Comparison of ENCODE assay signal across 8 mouse cellular contexts in the genomic region with DNA sequence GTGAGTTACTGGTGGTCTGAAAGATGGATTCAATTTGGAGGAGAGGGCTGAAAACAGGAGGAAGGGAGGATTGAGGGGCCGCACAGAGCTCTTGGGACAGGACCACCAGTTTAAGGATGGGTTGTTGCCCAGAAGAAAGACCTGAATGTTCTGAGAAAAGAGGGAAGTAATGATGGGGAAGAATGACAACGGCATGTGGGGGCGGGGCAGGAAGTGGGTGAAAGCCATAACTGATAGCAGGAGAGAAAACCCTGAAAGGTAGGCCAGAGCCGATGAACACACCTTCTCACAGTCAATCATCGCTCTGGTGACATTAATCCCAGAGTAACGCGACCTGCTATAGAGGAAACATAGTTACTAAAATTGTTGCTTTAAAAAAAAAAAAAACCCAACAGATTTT. TPM values are rescaled to one million over a fixed set of nuclear protein-coding genes. Genes with fewer than 3 reads are reported as not detected.
DNase-seq lines count a peak whose midpoint lies in the region; ATAC-seq and TF ChIP-seq lines count a peak whose summit lies in the region.
"Not testable (repeated sequence)": the region's sequence is repeated elsewhere in the genome, so short reads cannot be mapped to it uniquely, and the experiment has no call there.

No protein-coding gene starts in this region.

- peak; percentile 46 for ATAC-seq in CD4-positive, CD25-positive, alpha-beta regulatory T cell, adult 4 months
- ATAC-seq in liver, postnatal 0 days: not testable (repeated sequence)

- not testable (repeated sequence) for TF ChIP-seq POLR2A in thymus, adult 2 months (IDR thresholded peaks at IDR 0.05; ENCODE audit: control insufficient read depth, extremely low read depth, insufficient read depth, low read length, poor library complexity)

- TF ChIP-seq EP300 in liver, postnatal 0 days (IDR thresholded peaks at IDR 0.05; ENCODE audit: low read depth): not testable (repeated sequence)

- H3K4me2 ChIP-seq in liver, postnatal 0 days (ENCODE audit: low read depth, low read length): not testable (repeated sequence)

- not testable (repeated sequence) for H3K27ac ChIP-seq in liver, postnatal 0 days (ENCODE audit: low read depth)
- H3K27ac ChIP-seq in thymus, adult 2 months (ENCODE audit: control insufficient read depth, insufficient read depth, low read length): peak overlapping the region; percentile 59; the same call in 1 of the 2 replicates

- not testable (repeated sequence) for H3K9me3 ChIP-seq in liver, postnatal 0 days (ENCODE audit: low read length)

- H3K27me3 ChIP-seq in liver, postnatal 0 days (ENCODE audit: insufficient read depth, low read length); thymus, adult 2 months (ENCODE audit: control insufficient read depth, insufficient read depth, low read length): not testable (repeated sequence)

- not testable (repeated sequence) for H3K9ac ChIP-seq in liver, postnatal 0 days (replicated peaks)

- 30% methylated on average over 7 of the region's 7 CpGs for WGBS in liver, postnatal 0 days (ENCODE audit: insufficient replicate concordance)
- 19% methylated on average over 7 of the region's 7 CpGs for WGBS in thymus, adult 2 months

- H3K36me3 ChIP-seq in liver, postnatal 0 days (replicated peaks; ENCODE audit: insufficient read depth, low read length); thymus, adult 2 months (ENCODE audit: control insufficient read depth, insufficient read depth, low read length): not testable (repeated sequence)

- not testable (repeated sequence) for TF ChIP-seq CTCF in liver, postnatal 0 days (IDR thresholded peaks at IDR 0.05; ENCODE audit: low read depth); thymus, adult 2 months (IDR thresholded peaks at IDR 0.05; ENCODE audit: borderline replicate concordance, control insufficient read depth, extremely low read depth, insufficient read depth, low read length, poor library complexity)

- not testable (repeated sequence) for H3K4me1 ChIP-seq in liver, postnatal 0 days (ENCODE audit: insufficient read depth)
- H3K4me1 ChIP-seq in thymus, adult 2 months (replicated peaks; ENCODE audit: control insufficient read depth, insufficient read depth, low read length): peaks cover 36% of the 10 kb centered on the region

- peak; percentile 28 to 29 for DNase-seq in B cell, adult 2 months
- DNase-seq in T-cell, adult 2 months (ENCODE audit: low spot score): peak; percentile 33
- DNase-seq in induced T-regulatory cell, adult 2 months (ENCODE audit: low read depth): peak; percentile 51
- DNase-seq in liver, postnatal 0 days: peak; percentile 33
- peak; percentile 56 for DNase-seq in naive thymus-derived CD4-positive, alpha-beta T cell, adult 2 months (ENCODE audit: low read depth)
- peak; percentile 67 for DNase-seq in thymus, adult 2 months
- peak; percentile 71 for DNase-seq in thymus, postnatal 25 days

- not testable (repeated sequence) for H3K4me3 ChIP-seq in liver, postnatal 0 days (ENCODE audit: low read depth, low read length); thymus, adult 2 months (ENCODE audit: control insufficient read depth, insufficient read depth, low read length)

RNA-seq across cellular contexts. Expression of gene Actn1, which starts 4.2 kb away (rescaled TPM):
- 10 to 100 TPM; 47.8 to 47.9 TPM for polyA plus RNA-seq in CD4-positive, CD25-positive, alpha-beta regulatory T cell, adult 4 months (2017; shearing (Covaris generic))
- 7.7 and 8.4 TPM in 2 replicates for polyA plus RNA-seq in liver, postnatal 0 days (2015; fragmentation: Nextera tagmentation; extraction: Ambion mirVana)
- polyA plus RNA-seq in thymus, adult 2 months (2012; rRNA removed): 153 and 158 TPM in 2 replicates
